Mouse (Mus musculus): ENCODE results near the gene Nphp1.

The Nphp1 gene

GRCm38 (mm10) chr2:127788440-127789116 lies at the start of gene Nphp1:
Nphp1 (minus strand) TSS chr2:127788897.
- peak; percentile 78 for DNase-seq (ENCODE audit: low read depth, low spot score)

- DNase-seq (ENCODE audit: low read depth, low spot score): no peak
These were observed 44.1 kb upstream of the Nphp1 start for GRCm38 (mm10) chr2:127832833-127833190.

GRCm38 (mm10) chr2:127832103-127832832 lies 43.6 kb upstream of the Nphp1 start:
- DNase-seq (ENCODE audit: low read depth, low spot score): no peak

GRCm38 (mm10) chr2:127831401-127832102 lies 42.9 kb upstream of the Nphp1 start, which contains the start of gene Bub1:
Bub1 (minus strand) TSS chr2:127831865.
- peak; percentile 90 for DNase-seq (ENCODE audit: low read depth, low spot score)

- DNase-seq (ENCODE audit: low read depth, low spot score): peak; percentile 87
These were observed 3.4 kb upstream of the Nphp1 start, which contains the start of gene Mtln for GRCm38 (mm10) chr2:127791919-127792603. Mtln (minus strand) TSS chr2:127792488.

GRCm38 (mm10) chr2:127789651-127790270 lies 1.1 kb upstream of the Nphp1 start:
- no peak for DNase-seq (ENCODE audit: low read depth, low spot score)

- DNase-seq (ENCODE audit: low read depth, low spot score): no peak
These were observed 441 bp upstream of the Nphp1 start for GRCm38 (mm10) chr2:127789138-127789537.

GRCm38 (mm10) chr2:127787226-127787625 lies 1.5 kb downstream of the Nphp1 start:
- DNase-seq (ENCODE audit: low read depth, low spot score): no peak

- DNase-seq (ENCODE audit: low read depth, low spot score): no peak
These were observed 10.2 kb downstream of the Nphp1 start for GRCm38 (mm10) chr2:127778451-127778850.

GRCm38 (mm10) chr2:127775013-127775412 lies 13.7 kb downstream of the Nphp1 start:
- DNase-seq (ENCODE audit: low read depth, low spot score): peak; percentile 72

GRCm38 (mm10) chr2:127774578-127774941 lies 14.1 kb downstream of the Nphp1 start:
- no peak for DNase-seq (ENCODE audit: low read depth, low spot score)

GRCm38 (mm10) chr2:127773938-127774577 lies 14.6 kb downstream of the Nphp1 start:
- DNase-seq (ENCODE audit: low read depth, low spot score): no peak

GRCm38 (mm10) chr2:127761587-127761986 lies 27.1 kb downstream of the Nphp1 start:
- no peak for DNase-seq (ENCODE audit: low read depth, low spot score)

GRCm38 (mm10) chr2:127760429-127761000 lies 28.2 kb downstream of the Nphp1 start:
- no peak for DNase-seq (ENCODE audit: low read depth, low spot score)

GRCm38 (mm10) chr2:127760014-127760413 lies 28.7 kb downstream of the Nphp1 start:
- DNase-seq (ENCODE audit: low read depth, low spot score): no peak

GRCm38 (mm10) chr2:127759157-127759880 lies 29.4 kb downstream of the Nphp1 start:
- DNase-seq (ENCODE audit: low read depth, low spot score): no peak

GRCm38 (mm10) chr2:127757171-127757570 lies 31.5 kb downstream of the Nphp1 start:
- DNase-seq (ENCODE audit: low read depth, low spot score): peak; percentile 65

GRCm38 (mm10) chr2:127754113-127754512 lies 34.6 kb downstream of the Nphp1 start:
- no peak for DNase-seq (ENCODE audit: low read depth, low spot score)

- DNase-seq (ENCODE audit: low read depth, low spot score): no peak
These were observed 36.7 kb downstream of the Nphp1 start for GRCm38 (mm10) chr2:127751849-127752610.
